Mouse (Mus musculus) adrenal gland (tissue): ENCODE results near the gene Rcan1.
"Not testable (repeated sequence)": the region's sequence is repeated elsewhere in the genome, so short reads cannot be mapped to it uniquely, and the experiment has no call there.

Experiments
- intact Hi-C: fragments of 180-260 bp; cut with DNase I; formaldehyde crosslinking; loops from one replicate; pipeline ENCODE4 v1.15.1; 2025
- long read RNA-seq, 2 experiments: library from polyadenylated mRNA; unstranded; transcript quantifications; one replicate each; pipeline ENCODE4 v2.0.0; 2020; ENCODE audit warnings: borderline replicate concordance in 1 of 2; ENCODE audit not compliant: insufficient replicate concordance in 1 of 2

The Rcan1 gene
- long read RNA-seq, experiment 1, transcript Rcan1-201 (4 exons, 2,190 nt), result minor isoform, 5 of 15 reads
- long read RNA-seq, experiment 1, transcript Rcan1-202 (4 exons, 2,324 nt), result major isoform, 7 of 15 reads
- long read RNA-seq, experiment 1, partial matches to known transcripts, result 1 of 15 reads
- long read RNA-seq, experiment 1, other reads (novel, unspliced or antisense), result 2 of 15 reads
- long read RNA-seq, experiment 2, transcript Rcan1-202 (4 exons, 2,324 nt), result minor isoform, 12 of 30 reads
- long read RNA-seq, experiment 2, transcript Rcan1-201 (4 exons, 2,190 nt), result major isoform, 17 of 30 reads
- long read RNA-seq, experiment 2, partial matches to known transcripts, result 0 of 30 reads
- long read RNA-seq, experiment 2, other reads (novel, unspliced or antisense), result 1 of 30 reads

DNA sequence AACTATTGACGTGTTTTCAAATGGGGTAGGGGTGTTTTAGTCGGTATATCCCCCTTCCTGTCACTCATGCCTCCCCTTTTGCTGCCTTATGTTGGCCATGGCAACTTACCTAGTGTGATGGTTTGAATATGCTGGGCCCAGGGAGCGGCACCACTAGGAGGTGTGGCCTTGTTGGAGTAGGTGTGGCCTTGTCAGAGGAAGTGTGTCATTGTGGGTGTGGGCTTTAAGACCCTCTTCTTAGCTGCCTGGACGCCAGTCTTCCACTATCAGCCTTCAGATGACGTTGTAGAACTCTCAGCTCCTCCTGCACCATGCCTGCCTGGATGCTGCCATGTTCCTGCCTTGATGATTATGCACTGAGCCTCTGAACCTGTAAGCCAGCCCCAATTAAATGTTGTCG is at the start of gene Rcan1:
Gene Rcan1, minus strand, starts transcription at position 162 of the 400 bp plus-strand sequence.
- intact Hi-C loops, result no loop called here

DNA sequence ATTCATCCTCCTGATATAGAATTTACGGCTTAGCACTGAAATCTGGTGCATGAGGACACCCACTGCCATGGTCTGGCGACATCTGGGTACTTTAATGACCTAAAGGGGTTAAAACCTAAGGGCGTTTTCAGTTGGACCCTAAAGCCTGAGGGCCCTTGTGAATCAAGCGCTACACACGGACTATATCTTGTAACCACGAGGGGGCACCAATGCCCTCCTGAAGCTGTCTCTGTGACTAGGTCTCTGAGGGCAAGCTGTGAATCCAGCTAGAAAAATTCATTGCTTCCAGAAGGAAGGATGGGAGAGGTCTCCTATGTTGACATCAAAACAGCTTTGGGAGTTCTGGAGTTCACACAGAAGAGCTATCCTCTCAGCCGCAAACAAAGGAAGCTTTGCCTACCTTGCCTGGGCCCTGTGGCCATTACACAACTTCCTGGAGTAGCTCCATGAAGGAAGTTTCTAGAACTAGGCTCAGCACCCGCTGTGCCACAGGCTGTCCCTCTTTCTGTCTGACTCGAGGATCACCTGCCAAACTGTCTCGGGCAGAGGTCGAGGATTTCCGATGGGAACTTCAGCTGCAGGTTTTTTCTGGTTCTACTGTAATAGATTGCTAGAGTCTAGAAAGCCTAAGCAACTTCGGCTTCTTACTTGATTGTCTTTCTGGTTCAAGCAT is 49.3 kb upstream of the Rcan1 start:
- intact Hi-C loops, result no loop called here

DNA sequence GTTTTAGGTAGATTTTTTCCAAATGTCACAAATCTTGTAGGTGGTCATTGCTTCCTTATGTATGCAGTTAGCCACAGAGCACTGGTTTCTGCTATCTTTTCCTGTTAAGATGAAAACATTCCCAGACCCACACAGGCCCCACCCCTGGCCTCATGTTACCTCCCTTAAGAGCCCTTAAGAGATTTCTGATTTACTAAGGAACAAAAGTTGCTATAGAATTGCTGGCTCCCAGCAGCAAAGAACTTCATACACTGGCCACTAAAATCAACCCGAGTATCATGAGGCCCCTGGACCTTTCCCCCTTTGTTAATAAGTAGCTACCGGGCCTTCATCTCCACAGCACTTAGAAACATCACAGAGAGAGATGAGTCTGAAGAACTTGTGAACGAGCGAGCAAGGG is 48.1 kb upstream of the Rcan1 start:
- intact Hi-C loops, result no loop called here

DNA sequence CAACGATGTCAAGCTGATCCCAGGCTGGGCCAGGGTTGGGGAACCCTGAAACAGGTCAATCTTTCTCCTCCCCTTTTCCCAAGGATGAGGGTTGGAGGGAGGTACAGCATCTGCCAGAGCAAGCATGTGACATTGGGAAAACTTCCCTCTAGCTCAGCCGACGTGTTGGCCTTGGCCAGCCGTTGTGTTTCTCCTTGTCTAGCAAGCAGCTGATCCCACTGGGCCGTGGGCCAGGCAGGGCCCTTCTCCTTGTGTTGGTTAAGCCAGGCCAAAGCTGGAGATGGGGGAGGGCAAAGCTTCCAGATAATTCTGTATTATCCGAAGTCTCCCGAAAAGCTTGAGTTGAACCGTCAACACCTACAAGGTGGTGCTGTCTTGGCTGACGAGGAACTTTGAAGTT is 45.5 kb upstream of the Rcan1 start:
- intact Hi-C loops, result no loop called here

DNA sequence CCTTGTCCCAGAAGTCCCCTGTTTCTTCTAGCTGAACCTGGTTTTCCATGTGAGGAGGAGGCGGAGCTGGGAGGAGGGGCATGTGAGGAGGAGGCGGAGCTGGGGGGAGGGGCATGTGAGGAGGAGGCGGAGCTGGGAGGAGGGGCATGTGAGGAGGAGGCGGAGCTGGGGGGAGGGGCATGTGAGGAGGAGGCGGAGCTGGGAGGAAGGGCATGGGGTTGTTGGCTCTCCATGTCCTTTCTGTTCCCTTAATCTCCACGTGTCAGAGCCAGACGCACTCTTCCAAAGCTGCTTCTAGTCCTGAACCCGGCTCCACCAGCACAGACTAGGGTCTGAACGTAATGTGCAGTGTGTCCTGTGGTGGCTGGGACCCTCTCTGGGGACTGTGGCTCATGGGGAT is 44.2 kb upstream of the Rcan1 start:
- intact Hi-C loops, result not testable (repeated sequence)

DNA sequence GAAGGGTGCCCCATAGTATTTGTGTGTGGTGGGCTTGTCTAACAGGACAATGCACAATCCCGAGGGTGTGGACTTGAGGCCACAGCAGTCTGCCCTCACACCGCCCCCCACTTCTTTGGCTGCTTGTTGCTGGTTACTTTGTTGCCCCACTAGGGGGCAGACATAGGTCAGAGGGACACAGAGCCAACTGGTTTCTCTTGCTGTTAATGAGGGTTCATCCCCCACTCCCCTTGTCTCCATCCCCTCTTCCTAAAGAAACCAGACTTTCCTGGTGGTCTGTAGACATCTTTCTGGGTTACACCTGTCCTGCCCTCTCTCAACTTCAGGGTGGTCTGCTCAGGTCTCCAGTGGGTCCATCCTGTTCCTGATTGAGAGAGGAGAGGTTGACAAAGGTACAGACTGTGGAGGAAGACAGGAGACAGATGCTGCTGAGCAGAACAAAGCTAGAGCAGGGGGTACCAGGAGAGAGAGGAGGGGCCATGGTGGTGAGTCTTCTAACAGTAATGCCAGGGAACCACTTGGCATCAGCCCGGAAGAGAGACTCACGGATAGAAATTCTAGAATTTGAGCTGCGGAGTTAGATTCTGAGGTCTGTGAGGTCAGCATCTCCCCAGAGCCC is 41.2 kb upstream of the Rcan1 start:
- intact Hi-C loops, result no loop called here

DNA sequence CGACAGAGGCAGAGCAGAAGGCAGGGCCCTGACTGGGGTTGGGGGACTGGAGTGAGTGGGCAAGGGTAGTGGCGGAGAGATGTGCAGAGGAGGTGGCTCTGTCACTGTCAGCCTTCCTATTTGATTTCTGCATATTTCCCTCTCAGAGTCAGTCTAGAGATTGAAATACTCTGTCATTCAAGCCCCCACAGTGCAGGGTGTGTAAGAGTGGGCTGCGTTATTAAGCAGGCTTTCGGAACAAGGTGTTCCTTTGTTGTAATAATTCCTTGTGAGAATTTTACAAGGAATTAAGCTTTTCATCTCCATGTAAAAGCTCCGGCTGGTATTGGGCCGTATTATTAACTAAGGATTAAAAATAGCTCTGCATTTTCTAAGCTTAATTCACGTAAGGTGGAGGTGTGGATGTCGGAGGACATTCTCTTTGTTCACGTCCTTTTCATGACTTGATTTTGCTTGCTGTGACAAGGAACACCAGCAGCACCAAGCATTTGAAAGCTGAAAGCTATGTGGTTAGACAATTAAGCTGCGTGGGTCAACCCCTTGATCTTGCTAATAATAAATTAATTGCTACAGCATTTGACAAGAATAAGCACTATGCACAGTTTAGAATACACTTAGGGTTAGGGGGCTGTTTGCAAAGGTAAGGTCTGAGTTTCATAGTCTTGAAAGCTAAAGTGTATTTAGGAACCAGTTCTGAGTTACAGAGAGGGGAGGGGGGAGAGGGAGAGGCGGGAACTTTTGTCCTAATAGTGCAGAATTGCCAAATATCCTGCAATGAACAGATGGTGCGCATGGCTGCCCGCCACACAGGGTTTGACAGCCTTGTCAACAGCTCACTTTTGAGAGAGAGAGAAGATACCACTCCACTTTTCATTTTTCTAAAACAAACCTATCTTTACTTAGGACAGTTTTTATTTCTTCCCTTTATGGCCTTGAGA is 40.4 kb upstream of the Rcan1 start:
- intact Hi-C loops, result no loop called here

DNA sequence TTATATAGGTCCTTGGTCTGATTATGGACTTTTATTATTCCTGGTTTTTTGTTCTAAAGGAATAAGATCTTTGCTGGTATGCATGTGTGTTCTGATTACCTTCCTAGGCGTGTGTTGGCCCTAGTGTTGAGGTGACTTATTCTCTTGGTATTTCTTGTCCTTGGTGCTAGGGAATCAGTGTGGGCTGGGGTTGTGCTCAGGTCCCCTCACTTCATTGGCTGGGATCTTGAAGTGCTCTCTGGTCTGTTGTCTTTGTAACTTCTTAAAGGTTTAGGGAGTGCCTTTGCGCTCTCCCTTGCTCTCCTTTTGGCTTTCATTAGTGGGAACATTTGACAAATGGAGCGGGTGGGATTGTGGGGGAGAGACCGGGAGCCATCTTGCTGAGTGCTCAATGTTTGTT is 36.9 kb upstream of the Rcan1 start:
- intact Hi-C loops, result no loop called here

DNA sequence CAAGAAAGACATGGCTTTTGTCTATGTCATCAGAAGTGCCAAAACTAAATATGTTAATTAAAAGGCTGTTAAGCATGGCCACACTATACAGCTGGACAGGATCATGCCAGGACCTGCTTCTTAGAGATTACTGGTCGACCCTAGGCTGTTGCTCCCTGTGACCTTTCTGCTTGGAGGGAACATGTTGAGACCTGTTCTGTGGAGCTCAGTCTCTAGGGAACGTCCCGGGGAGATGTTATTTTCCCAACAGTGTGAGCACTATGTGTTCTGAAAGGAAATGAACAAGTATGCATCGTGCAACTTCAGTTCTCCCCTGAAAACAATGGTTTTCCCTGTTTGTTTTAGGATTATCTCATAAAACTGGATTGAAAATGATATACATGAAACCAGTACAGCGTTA is 32.4 kb upstream of the Rcan1 start:
- intact Hi-C loops, result no loop called here

DNA sequence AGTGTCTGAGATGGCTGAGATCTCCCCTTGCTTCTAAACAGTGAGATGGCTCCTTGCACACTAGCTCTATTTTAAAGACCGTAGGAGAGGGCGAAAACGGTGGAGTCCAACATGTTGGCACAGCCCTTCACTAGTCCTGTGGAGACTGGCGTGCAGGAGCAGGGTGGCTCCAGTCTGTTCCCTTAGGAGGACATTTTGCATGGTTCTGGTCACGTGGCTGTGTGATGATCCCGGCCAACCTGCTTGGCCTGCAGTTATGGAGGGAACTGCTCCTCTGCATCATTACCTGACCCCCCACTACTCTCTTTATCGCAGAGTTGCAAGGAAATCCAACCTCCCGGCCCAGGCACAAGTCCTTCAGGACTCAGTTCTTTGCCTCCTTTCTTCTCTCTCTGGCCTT is 29.9 kb upstream of the Rcan1 start:
- intact Hi-C loops, result no loop called here

DNA sequence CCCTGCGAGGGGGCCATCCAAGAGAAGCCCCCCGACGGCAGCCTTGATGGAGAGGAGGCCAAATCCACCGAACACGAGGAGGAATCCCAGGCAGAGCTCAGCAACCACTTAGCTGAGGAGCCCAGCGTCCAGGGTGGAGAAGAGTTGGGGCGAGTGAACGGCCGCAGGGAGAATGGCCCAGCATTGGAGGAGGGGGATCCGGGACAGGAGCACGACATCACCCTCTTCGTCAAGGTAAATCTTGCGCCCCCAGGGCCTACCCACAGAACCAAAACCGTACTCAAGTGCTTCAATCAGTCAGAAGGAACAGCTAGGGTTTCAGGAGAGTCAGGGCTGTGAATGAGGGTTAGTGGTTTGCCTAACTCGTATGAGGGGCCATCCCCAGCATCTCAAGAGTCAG is 28.7 kb upstream of the Rcan1 start:
- intact Hi-C loops, result no loop called here

DNA sequence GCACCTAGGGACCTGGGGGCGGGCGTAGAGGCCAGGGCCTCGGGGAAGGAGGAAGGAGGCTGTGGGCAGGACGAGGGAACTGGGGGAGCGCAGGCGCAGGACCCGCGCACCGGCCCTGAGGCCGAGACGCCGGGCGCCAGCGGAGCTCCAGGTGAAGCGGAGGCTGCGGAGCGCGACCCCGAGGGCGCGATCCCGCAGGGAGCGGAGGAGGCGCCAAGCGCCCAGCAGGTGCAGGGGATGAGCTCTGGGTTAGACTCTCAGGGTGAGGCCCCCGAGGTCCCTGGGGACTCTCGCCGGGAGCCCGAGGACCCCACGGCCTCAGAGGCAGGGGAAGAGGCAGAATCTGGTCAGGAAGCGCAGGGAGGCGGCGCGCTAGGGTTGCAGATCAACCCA is 27.9 kb upstream of the Rcan1 start:
- intact Hi-C loops, result no loop called here

DNA sequence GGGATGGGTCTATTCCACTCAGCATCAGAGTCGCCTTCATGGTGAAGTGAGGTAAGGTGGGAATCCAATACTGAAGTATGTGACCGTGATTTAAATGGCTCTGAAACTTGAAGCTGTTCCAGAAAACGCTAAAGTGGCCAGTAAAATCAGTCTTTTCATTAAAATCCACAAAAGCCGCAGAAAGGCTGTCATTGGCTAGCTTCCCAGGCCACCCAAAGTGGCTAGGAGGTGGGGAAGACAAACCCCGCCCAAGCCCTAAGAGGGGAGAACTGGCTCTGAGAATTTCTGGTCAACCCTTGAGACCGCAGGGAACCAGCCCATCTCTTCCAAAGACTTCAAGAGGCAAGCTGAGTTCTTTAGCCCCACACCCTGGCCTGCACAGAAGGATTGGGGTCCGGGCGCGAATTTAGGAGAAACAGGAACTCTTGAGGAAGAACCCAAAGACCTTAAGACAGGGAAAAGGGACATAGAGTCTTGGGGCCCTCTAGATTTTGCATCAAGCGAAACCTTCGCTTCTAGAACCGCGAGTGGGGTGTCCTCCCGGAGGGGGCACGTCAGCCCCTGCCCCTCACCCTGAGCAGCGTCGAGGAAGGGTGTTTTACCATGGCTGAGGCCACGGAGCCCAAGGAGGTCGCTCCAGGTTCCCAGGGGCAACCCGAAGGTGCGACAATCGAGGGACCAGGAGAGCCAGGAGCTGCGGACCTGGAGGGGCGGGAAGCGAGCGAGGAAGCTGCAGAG is 27.4 kb upstream of the Rcan1 start:
- intact Hi-C loops, result no loop called here

DNA sequence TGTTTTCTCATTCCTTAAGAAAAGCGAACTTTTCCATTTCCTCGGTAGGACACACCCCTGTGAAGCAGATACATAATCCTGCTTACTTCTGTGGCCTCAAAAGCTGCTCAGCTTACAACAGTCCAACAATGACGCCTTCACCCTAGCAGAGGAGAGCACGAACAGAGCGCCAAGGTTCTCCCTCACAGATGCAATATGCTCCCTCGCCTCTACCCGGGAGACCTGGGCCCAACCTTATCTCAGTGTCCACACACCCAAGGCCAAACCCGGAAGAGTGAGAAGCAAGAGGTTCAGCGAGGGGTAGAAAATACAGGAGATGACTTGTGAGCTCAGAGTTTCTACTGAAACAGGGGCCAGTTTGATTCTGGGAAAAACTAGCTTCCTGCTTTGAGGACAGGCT is 18.7 kb upstream of the Rcan1 start:
- intact Hi-C loops, result no loop called here

DNA sequence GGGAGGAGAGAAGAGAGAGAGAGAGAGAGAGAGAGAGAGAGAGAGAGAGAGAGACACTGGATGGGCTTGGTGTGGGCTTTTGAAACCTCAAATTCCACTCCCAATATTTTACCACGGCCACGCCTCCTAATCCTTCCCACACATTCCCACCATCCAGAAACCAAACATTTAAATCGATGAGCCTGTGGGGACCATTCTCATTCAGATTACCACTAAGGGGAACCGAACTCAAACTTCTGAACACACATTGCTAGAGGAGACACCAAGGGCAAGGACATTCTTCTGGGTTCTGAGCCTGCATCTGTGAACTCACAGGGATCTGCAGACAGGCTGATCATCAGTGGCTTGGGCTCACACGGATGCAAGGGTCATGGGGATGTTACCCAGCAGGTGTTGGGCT is 17.8 kb upstream of the Rcan1 start:
- intact Hi-C loops, result no loop called here

DNA sequence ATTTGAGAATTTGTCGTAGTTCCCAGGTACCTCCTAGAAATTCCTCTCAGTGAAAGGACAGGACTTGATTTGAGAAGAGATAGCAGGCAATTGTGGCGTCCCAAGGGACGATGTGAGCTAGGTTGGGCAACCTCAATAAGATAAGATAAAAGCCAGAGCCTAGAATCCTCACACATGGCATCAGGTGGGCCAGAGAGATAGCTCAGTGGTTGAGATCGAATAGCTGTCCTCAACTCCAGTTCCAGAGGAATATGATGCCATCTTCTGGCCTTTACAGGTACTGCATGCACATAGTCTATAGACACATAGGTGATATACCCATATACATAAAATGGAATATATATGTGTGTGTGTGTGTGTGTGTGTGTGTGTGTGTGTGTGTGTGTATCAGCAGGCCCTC is 16.8 kb upstream of the Rcan1 start:
- intact Hi-C loops, result no loop called here

DNA sequence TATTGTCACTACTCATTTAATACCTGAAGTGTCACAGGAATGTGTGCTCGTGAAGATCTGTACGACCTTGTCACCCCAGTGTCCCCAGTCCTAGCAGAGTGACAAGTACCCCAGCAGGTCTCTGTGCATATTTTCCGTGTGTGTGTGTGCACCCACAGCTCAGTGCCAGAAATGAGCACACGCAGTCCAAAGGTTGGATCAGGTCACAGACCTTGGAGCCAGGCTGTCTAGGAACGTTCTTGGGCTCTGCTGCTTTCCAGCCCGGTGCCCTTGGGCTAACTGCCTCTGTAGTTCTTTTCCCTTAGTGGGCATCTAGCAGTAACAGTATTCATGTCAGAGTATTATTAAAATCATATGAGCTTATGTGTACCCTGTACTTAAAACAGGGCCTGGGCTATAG is 16.4 kb upstream of the Rcan1 start:
- intact Hi-C loops, result no loop called here

DNA sequence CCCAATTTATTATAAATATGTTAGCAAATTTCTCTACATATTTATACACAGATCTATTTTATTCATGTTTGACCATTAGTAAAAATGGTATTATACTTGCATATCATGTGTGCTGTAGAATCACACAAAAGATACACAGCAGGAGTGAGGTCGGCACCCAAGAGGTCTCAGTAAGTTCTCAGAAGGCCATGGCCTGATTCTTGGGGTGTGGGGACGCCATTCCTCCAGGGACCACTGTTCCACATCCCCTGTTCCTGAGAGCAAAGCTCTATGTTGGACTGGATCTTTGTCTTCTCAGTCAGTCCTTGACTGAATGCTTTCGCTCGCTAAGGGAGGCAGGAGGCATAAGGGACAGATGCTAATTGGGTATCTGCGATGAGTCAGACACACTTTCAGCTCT is 14.8 kb upstream of the Rcan1 start, which contains the start of gene Clic6:
Gene Clic6, plus strand, starts transcription at position 301 of the 400 bp plus-strand sequence.
- intact Hi-C loops, result no loop called here

DNA sequence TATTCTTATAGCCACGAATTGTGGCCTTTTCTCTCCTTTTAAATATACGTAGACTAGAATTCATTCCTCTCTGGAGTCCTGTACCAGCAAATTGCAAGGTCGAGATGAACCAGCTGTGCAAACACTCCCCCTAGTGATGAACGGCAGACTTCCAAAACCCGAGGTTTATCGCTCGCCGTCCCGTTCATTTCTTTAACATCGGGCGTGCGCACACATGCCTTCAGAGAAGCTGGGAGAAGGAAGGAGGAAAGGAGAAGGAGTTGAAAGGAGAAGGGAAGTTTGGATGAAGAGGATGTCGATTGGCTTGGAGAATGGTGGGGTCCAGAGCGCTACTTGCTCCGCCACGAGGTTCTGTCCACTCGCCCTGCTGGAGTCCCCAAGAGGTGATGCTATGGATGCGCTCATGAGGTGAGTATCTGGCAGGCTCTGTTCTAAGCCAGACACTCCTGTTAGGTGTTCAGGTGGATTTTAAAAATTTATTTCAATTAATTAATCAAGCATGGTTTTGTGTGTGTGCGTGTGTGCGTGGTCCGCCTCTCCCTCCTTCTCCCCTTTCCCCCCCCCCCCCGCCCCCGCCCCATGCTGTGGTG is 8.0 kb upstream of the Rcan1 start:
- intact Hi-C loops, result loop anchor here (1.0 kb wide), 1 partner anchor 137 kb away; no protein-coding TSS in a partner anchor
